Mouse (Mus musculus) hindbrain, postnatal 0 days (tissue): ENCODE measurements around the gene Pdlim7. TPM values are rescaled to one million over a fixed set of nuclear protein-coding genes. Genes with fewer than 3 reads are reported as not detected.

ENCODE experiments used
- ATAC-seq: fragments of 200-750 bp; cut with Nextera tagmentation; 2 replicates; pipeline ENCODE4 v1.8.0; 2017; ENCODE audit warnings: mild to moderate bottlenecking, moderate TSS enrichment, moderate library complexity
- DNase-seq: peaks from one replicate; pipeline ENCODE4 v3.0.0-alpha.2; 2015; ENCODE audit warnings: low spot score
- H3K27ac ChIP-seq: fragments of 300-500 bp; sonication (generic); 2 replicates; pipeline ENCODE4 v1.5.1; 2014; ENCODE audit warnings: mild to moderate bottlenecking
- H3K27me3 ChIP-seq: fragments of 300-500 bp; sonication (generic); 2 replicates; pipeline ENCODE4 v1.6.1; 2014; ENCODE audit warnings: low read length, mixed read lengths; ENCODE audit not compliant: insufficient read depth
- H3K36me3 ChIP-seq: fragments of 300-500 bp; sonication (generic); 2 replicates; pipeline ENCODE4 v1.6.1; 2014; ENCODE audit warnings: low read length, mixed read lengths; ENCODE audit not compliant: insufficient read depth
- H3K4me1 ChIP-seq: fragments of 300-500 bp; sonication (generic); 2 replicates; pipeline ENCODE4 v1.6.1; 2014; ENCODE audit warnings: antibody characterized with exemption, low read length, mixed read lengths; ENCODE audit not compliant: insufficient read depth
- H3K4me2 ChIP-seq: fragments of 300-500 bp; sonication (generic); 2 replicates; pipeline ENCODE4 v1.6.1; 2014; ENCODE audit warnings: low read depth, mild to moderate bottlenecking, low read length, moderate library complexity, mixed read lengths
- H3K4me3 ChIP-seq: fragments of 300-500 bp; sonication (generic); 2 replicates; pipeline ENCODE4 v1.5.1; 2014; ENCODE audit warnings: low read length
- H3K9ac ChIP-seq: fragments of 300-500 bp; sonication (generic); replicated peaks from 2 replicates; pipeline ENCODE4 v1.6.1; 2014; ENCODE audit warnings: mild to moderate bottlenecking, low read length, moderate library complexity, mixed read lengths
- H3K9me3 ChIP-seq: fragments of 300-500 bp; sonication (generic); 2 replicates; pipeline ENCODE4 v1.6.1; 2016; ENCODE audit warnings: low read length, mixed read lengths
- CTCF ChIP-seq: IDR thresholded peaks from 2 replicates; pipeline ENCODE4 v1.5.1; 2016; ENCODE audit warnings: antibody characterized with exemption, control low read depth, low read depth
- WGBS: fragments of 180-500 bp; shearing (Covaris S2); extraction: QIAGEN DNeasy Blood & Tissue Kit; methylation state at CpG from one replicate; pipeline ENCODE4 v1.1.7; 2014; 5-methylcytosine and 5-hydroxymethylcytosine counted together
- polyA plus RNA-seq: library from polyadenylated mRNA; unstranded; fragments of >200 nt; fragmentation: Nextera tagmentation; extraction: Ambion mirVana; gene quantifications from 2 replicates; pipeline ENCODE4 v1.2.1, GENCODE M21; 2015
- total RNA-seq: library from RNA; depleted of rRNA; stranded (reverse); fragments of >200 nt; gene quantifications from 2 replicates; pipeline ENCODE4 v1.2.3, GENCODE M21; 2014

Pdlim7 gene
- total and polyA plus RNA-seq, 2 experiments from 2014 or later, result 49.9 to 133 TPM

DNA sequence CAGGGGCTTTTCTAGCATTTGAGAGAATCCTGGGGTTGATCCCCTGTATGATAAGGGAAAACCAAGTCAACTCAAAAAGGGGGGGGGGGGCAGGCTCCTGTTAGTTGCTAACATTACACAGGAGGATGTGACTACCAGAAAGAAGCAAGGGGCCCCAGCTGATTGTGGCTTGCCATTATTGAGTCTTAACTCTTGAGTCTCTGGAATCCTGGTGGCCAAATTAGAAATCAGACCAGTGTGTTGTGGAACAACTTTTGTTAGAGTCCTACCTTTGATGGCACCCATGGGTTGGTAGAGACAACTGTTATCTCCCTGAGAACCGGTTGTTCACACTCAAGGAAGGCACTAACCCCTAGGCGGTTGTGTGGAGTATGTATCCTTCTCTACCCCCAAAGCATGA is 50.5 kb downstream of the Pdlim7 start:
- 56% methylated on average over 2 of the region's 2 CpGs for WGBS
- TF ChIP-seq CTCF, result no peak
- peaks cover 17% of the 10 kb centered on the region for H3K4me1 ChIP-seq
- H3K9me3 ChIP-seq, result no peaks in the 10 kb centered on the region
- H3K9ac ChIP-seq, result no peak overlapping the region
- no peak overlapping the region for H3K4me3 ChIP-seq
- no peak for DNase-seq
- peaks cover 19% of the 10 kb centered on the region; the same call in 1 of the 2 replicates for H3K36me3 ChIP-seq
- no peak for ATAC-seq
- H3K27ac ChIP-seq, result 0 out of 2 replicates have a peak overlapping the region, but pooled peaks have one; percentile 94
- no peaks in the 10 kb centered on the region for H3K27me3 ChIP-seq
- H3K4me2 ChIP-seq, result peak overlapping the region; percentile 63; the same call in 1 of the 2 replicates

DNA sequence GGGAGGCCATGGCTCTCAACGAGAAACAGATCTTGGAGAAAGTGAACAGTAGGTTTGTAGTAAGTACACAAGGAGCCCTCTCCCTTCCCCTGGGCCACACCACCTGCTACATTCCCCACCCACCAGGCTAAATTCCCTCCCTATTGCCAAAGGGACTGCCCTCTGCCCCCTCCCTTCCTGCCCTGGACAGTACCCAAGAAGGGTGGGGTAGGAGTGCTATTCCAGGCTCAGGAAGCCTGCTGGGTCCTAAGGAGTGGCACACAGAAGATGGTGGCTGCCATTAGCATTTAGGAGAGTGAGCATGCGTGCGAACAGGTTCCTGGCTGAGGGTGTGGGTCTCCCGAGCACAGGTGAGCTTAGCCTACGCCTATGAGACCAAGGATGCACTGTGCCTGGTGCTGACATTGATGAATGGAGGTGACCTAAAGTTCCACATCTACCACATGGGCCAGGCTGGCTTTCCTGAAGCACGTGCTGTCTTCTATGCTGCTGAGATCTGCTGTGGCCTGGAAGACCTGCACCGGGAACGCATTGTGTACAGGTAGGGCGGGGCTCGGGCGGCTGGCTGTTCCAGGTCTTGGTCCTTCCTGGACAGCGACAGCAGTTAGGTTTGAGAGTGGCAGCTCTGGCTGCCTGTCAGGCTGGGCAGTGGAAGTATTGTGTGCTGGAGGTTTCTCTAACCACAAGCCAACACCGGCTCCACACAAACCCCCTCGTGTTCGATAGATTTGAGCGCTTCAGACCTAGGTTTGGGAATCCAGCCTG is 61.5 kb downstream of the Pdlim7 start:
- H3K27me3 ChIP-seq, result no peaks in the 10 kb centered on the region
- peaks cover 27% of the 10 kb centered on the region; the same call in 1 of the 2 replicates for H3K36me3 ChIP-seq
- H3K9me3 ChIP-seq, result no peaks in the 10 kb centered on the region
- H3K4me3 ChIP-seq, result no peak overlapping the region
- 95% methylated on average over 16 of the region's 16 CpGs for WGBS
- H3K27ac ChIP-seq, result no peak overlapping the region
- ATAC-seq, result no peak
- no peak overlapping the region for H3K4me2 ChIP-seq
- TF ChIP-seq CTCF, result no peak
- no peak for DNase-seq
- no peak overlapping the region for H3K9ac ChIP-seq
- H3K4me1 ChIP-seq, result peaks cover under 1% of the 10 kb centered on the region; the same call in 1 of the 2 replicates

DNA sequence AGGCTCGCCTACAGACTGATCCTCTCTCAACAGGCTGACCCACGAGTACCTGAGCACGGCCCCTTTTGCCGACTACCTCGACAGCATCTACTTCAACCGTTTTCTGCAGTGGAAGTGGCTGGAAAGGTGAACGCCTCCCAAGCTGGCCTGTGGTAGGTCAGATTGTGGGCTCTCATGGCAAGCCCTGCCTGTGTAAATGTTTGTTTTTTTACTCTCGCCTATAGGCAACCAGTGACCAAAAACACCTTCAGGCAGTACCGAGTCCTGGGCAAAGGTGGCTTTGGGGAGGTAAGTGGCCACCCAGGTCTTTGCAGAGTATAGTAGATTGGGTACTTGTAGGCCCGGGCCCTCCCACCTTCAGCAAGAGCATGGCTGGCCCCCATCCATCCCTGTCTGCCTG is 62.2 kb downstream of the Pdlim7 start:
- Histone ChIP-seq H3K4me2 (no peak overlapping the region), H3K9ac (no peak overlapping the region), H3K27ac (no peak overlapping the region), H3K4me3 (no peak overlapping the region), H3K27me3 (no peaks in the 10 kb centered on the region), H3K36me3 (peaks cover 27% of the 10 kb centered on the region; the same call in 1 of the 2 replicates), H3K4me1 (peaks cover 7% of the 10 kb centered on the region), H3K9me3 (no peaks in the 10 kb centered on the region)
- TF ChIP-seq CTCF, result no peak
- no peak for ATAC-seq
- 91% methylated on average over 10 of the region's 10 CpGs for WGBS
- DNase-seq, result no peak

DNA sequence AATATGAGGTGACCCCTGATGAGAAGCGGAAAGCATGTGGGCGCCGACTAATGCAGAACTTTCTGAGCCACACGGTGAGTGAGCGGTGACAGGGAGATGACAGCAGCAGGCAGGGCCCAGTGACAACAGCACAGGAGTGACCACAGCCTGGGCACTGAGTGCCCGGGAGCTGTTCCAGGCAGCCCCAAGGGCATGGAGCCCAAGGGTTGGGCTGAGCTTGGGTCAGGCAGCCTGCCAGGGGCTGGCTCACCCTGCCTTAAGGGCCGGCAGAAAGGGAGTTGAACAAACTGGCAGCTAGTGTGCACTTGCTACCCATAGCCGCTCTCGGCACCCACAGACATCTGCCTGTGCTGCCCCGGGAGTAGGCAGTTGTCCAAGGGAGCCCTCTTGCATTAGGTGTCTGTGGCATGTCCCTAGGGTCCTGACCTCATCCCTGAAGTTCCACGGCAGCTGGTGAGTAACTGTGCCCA is 62.9 kb downstream of the Pdlim7 start:
- TF ChIP-seq CTCF, result no peak
- no peak overlapping the region for H3K4me2 ChIP-seq
- ATAC-seq, result peak; percentile 50
- peaks cover 13% of the 10 kb centered on the region for H3K4me1 ChIP-seq
- WGBS, result 58% methylated on average over 11 of the region's 11 CpGs
- peak; percentile 79 for DNase-seq
- no peaks in the 10 kb centered on the region for H3K9me3 ChIP-seq
- no peak overlapping the region for H3K4me3 ChIP-seq
- H3K27me3 ChIP-seq, result no peaks in the 10 kb centered on the region
- peaks cover 27% of the 10 kb centered on the region; the same call in 1 of the 2 replicates for H3K36me3 ChIP-seq
- no peak overlapping the region for H3K27ac ChIP-seq
- no peak overlapping the region for H3K9ac ChIP-seq

DNA sequence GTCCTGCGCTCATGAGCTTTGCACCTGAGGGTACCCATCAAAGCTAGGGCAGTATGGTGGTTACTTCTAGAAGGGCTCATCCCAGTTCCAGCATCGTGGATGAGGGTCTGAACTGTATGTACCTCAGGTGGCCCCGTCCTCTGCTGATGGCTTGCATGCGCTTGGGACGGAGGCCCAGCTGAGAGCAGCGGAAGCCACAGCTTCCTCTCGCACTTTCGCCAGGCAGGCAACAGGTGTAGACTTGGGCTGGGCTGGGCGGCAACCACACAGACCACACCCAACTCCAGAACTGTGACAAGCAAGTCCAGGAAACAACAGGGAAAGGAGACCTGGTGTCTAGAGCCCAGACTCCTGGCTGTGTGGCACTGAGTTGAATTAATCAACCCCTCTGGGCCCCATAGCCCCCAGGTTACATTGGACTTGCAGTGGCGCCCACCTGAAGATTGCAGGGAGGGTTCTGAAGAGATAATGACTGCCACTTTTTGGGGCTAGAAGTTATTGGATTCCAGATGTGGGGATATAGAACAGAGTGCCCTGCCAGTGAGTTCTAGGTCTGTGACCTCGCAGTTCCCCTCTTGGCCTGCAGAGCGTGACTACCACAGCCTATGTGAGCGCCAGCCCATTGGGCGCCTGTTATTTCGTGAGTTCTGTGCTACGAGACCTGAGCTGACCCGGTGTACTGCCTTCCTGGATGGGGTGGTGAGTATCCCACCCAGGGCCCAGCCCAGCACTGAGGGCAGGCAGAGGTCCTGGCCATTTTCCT is 63.6 kb downstream of the Pdlim7 start:
- 84% methylated on average over 17 of the region's 17 CpGs for WGBS
- H3K4me3 ChIP-seq, result no peak overlapping the region
- peak; percentile 30; the same call in 1 of the 2 replicates for TF ChIP-seq CTCF
- H3K9ac ChIP-seq, result no peak overlapping the region
- H3K36me3 ChIP-seq, result peaks cover 27% of the 10 kb centered on the region; the same call in 1 of the 2 replicates
- H3K4me2 ChIP-seq, result no peak overlapping the region
- no peaks in the 10 kb centered on the region for H3K27me3 ChIP-seq
- DNase-seq, result no peak
- H3K4me1 ChIP-seq, result peaks cover 13% of the 10 kb centered on the region
- H3K27ac ChIP-seq, result no peak overlapping the region
- ATAC-seq, result no peak
- H3K9me3 ChIP-seq, result no peaks in the 10 kb centered on the region

DNA sequence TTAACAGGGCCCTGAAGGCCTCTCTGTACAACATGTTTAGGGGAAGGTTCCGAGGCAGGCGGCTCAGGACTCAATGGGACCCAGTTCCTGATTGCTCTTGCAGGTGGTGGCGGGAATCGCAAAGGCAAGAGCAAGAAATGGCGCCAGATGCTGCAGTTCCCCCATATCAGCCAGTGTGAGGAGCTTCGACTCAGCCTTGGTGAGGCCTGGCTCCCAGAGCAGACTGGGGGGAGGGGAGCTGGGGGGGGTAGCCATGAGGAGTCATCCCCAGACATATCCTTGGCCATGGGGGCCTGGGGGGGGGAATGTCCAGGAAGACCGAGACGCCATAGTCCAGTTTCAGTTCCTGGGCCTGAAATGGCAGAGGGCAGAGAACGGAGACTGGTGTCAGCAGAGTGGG is 64.3 kb downstream of the Pdlim7 start:
- no peak for DNase-seq
- Histone ChIP-seq H3K4me3 (no peak overlapping the region), H3K9ac (no peak overlapping the region), H3K4me1 (peaks cover 13% of the 10 kb centered on the region), H3K4me2 (no peak overlapping the region), H3K27ac (no peak overlapping the region), H3K9me3 (no peaks in the 10 kb centered on the region), H3K36me3 (peaks cover 26% of the 10 kb centered on the region; the same call in 1 of the 2 replicates), H3K27me3 (no peaks in the 10 kb centered on the region)
- no peak for TF ChIP-seq CTCF
- no peak for ATAC-seq
- 92% methylated on average over 9 of the region's 9 CpGs for WGBS
